Mouse (Mus musculus): ENCODE results near the gene Dcun1d4. TPM values are rescaled to one million over a fixed set of nuclear protein-coding genes. Genes with fewer than 3 reads are reported as not detected.
"Not testable (repeated sequence)": the region's sequence is repeated elsewhere in the genome, so short reads cannot be mapped to it uniquely, and the experiment has no call there.

The Dcun1d4 gene
- polyA plus RNA-seq, 1 experiment from 2014 or later, result 42.2 TPM

GRCm38 (mm10) chr5:73481401-73481800 is 601 bp downstream of the Dcun1d4 start:
- Histone ChIP-seq H3K9ac (replicated peaks) (no peak overlapping the region), H3K36me3 (no peaks in the 10 kb centered on the region), H3K27ac (no peak overlapping the region), H3K4me3 (replicated peaks) (no peak overlapping the region), H3K27me3 (no peaks in the 10 kb centered on the region), H3K9me3 (no peaks in the 10 kb centered on the region), H3K4me1 (replicated peaks) (no peaks in the 10 kb centered on the region), H3K4me2 (no peak overlapping the region)
- 86% methylated on average over 7 of the region's 7 CpGs for WGBS
- ATAC-seq (ENCODE audit: insufficient number of reproducible peaks, insufficient read depth, low FRiP score, low TSS enrichment, low read depth), result no peak

GRCm38 (mm10) chr5:73482381-73482780 is 1.6 kb downstream of the Dcun1d4 start:
- not testable (repeated sequence) for H3K36me3 ChIP-seq; H3K4me3 ChIP-seq (replicated peaks); H3K9ac ChIP-seq (replicated peaks); H3K27me3 ChIP-seq; H3K4me1 ChIP-seq (replicated peaks); H3K27ac ChIP-seq; ATAC-seq (ENCODE audit: insufficient number of reproducible peaks, insufficient read depth, low FRiP score, low TSS enrichment, low read depth); H3K9me3 ChIP-seq; H3K4me2 ChIP-seq
- 89% methylated on average over 1 of the region's 1 CpGs for WGBS

GRCm38 (mm10) chr5:73484016-73484615 is 3.3 kb downstream of the Dcun1d4 start:
- Histone ChIP-seq H3K36me3 (no peaks in the 10 kb centered on the region), H3K4me3 (replicated peaks) (no peak overlapping the region), H3K4me1 (replicated peaks) (no peaks in the 10 kb centered on the region), H3K9me3 (no peaks in the 10 kb centered on the region), H3K4me2 (no peak overlapping the region), H3K27ac (no peak overlapping the region), H3K27me3 (no peaks in the 10 kb centered on the region), H3K9ac (replicated peaks) (no peak overlapping the region)
- 75% methylated on average over 5 of the region's 5 CpGs for WGBS
- ATAC-seq (ENCODE audit: insufficient number of reproducible peaks, insufficient read depth, low FRiP score, low TSS enrichment, low read depth), result no peak

DNA sequence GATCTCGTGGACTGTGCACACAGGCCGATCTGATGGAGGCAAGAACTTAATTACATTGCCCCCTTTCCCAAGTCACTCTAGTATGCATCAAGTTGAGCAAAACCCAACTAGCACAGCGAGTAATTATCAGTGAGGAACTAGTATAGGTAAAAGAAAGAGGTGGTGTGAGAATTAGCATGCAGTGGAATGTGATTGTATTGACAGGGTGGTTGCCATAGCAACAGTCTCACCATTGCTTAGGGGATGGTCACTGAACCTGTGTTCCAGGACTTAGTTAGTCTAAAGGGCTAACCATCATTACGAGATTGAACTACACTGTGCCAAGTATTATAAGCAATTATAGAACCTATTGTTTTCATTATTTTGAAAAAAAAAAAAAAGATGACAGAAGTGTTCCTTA is 5.7 kb downstream of the Dcun1d4 start:
- Histone ChIP-seq H3K36me3 (no peaks in the 10 kb centered on the region), H3K4me3 (replicated peaks) (no peak overlapping the region), H3K27ac (no peak overlapping the region), H3K27me3 (no peaks in the 10 kb centered on the region), H3K9ac (replicated peaks) (no peak overlapping the region), H3K4me2 (no peak overlapping the region), H3K4me1 (replicated peaks) (no peaks in the 10 kb centered on the region; the same call in 1 of the 2 replicates), H3K9me3 (no peaks in the 10 kb centered on the region)
- 59% methylated on average over 4 of the region's 4 CpGs for WGBS
- ATAC-seq (ENCODE audit: insufficient number of reproducible peaks, insufficient read depth, low FRiP score, low TSS enrichment, low read depth), result no peak

GRCm38 (mm10) chr5:73489915-73490314 is 9.1 kb downstream of the Dcun1d4 start:
- Histone ChIP-seq H3K4me3 (replicated peaks) (peak overlapping the region; percentile 84), H3K27ac (peak overlapping the region; percentile 96), H3K4me1 (replicated peaks) (peaks cover 2% of the 10 kb centered on the region; the same call in 1 of the 2 replicates), H3K9me3 (no peaks in the 10 kb centered on the region), H3K9ac (replicated peaks) (peak overlapping the region; percentile 62), H3K4me2 (peak overlapping the region; percentile 97), H3K36me3 (no peaks in the 10 kb centered on the region), H3K27me3 (no peaks in the 10 kb centered on the region)
- ATAC-seq (ENCODE audit: insufficient number of reproducible peaks, insufficient read depth, low FRiP score, low TSS enrichment, low read depth), result no peak
- WGBS, result 6% methylated on average over 14 of the region's 14 CpGs

DNA sequence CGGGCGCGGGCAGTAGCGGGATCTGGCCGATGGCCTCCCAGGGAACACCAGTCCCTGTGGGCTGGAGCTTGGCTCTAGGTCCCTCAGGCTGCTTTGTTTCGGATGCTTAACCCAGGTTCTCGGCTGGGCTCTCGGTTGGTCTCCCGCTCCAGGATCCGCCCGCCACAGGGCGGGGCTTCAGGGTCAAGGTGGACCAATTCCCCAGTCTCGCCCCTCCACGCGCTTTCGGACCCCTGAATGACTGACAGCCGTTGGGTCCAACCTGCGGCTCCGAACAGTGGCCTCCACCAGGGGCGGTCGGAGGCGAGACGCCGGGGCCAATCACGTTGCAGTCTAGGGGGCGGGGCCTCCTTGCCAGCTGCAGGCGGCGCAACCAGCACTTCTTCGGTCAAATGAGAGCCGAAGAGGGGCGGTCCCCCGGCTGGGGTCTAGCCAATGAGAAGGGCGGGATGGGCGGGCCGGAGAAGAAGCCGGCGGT is 9.8 kb downstream of the Dcun1d4 start:
- H3K9ac ChIP-seq (replicated peaks), result peak overlapping the region; percentile 71
- H3K9me3 ChIP-seq, result no peaks in the 10 kb centered on the region
- no peaks in the 10 kb centered on the region for H3K27me3 ChIP-seq
- peaks cover 2% of the 10 kb centered on the region; the same call in 1 of the 2 replicates for H3K4me1 ChIP-seq (replicated peaks)
- H3K27ac ChIP-seq, result peak overlapping the region; percentile 96
- under 1% methylated on average over 37 of the region's 37 CpGs for WGBS
- H3K36me3 ChIP-seq, result no peaks in the 10 kb centered on the region
- H3K4me3 ChIP-seq (replicated peaks), result peak overlapping the region; percentile 84
- peak overlapping the region; percentile 97 for H3K4me2 ChIP-seq
- peak; percentile 97 for ATAC-seq (ENCODE audit: insufficient number of reproducible peaks, insufficient read depth, low FRiP score, low TSS enrichment, low read depth)

DNA sequence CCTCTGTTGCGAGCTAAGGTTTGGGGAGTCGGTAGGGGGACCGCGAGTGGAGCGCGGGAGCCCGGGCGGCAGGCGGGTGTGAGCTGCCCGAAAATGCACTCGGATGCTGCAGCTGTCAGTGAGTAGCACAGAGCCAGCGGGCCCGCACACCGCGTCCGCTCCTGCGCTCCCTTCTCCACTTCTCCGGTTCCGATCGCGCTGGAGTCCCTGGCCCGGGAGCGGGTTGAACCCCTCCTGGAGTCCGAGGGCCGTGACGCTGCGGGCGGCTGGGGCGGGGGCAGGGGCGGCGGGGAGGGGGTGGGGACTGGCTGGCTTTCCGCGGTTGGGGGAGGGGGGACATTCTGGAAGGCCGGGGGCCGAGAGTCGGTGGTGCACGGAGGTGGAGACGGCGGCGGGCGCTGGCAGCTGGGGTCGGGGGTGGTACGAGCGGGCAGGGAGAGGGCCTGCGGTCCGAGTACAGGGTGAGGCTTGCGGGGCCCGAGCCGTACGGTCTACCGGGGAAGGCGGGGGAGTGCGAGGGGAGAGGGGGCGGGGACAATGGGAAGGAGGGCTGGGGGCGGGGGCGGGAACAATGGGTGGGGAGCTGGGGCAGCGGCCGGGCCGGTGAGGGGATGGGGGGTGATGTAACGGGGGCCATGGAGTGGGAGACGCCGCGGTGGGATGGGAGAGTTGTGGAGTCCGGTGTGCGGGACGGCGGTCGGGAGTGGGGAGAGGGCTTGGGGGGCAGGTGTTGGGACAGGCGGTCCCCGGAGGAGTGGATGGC is 10.5 kb downstream of the Dcun1d4 start:
- H3K4me1 ChIP-seq (replicated peaks), result peaks cover 2% of the 10 kb centered on the region; the same call in 1 of the 2 replicates
- ATAC-seq (ENCODE audit: insufficient number of reproducible peaks, insufficient read depth, low FRiP score, low TSS enrichment, low read depth), result peak; percentile 21
- peak overlapping the region; percentile 97 for H3K4me2 ChIP-seq
- 2% methylated on average over 68 of the region's 70 CpGs for WGBS
- H3K27ac ChIP-seq, result peak overlapping the region; percentile 96
- no peaks in the 10 kb centered on the region for H3K36me3 ChIP-seq
- peak overlapping the region; percentile 71 for H3K9ac ChIP-seq (replicated peaks)
- peak overlapping the region; percentile 84 for H3K4me3 ChIP-seq (replicated peaks)
- no peaks in the 10 kb centered on the region for H3K9me3 ChIP-seq
- no peaks in the 10 kb centered on the region for H3K27me3 ChIP-seq

- H3K9me3 ChIP-seq, result no peaks in the 10 kb centered on the region
- under 1% methylated on average over 56 of the region's 59 CpGs for WGBS
- H3K4me3 ChIP-seq (replicated peaks), result peak overlapping the region; percentile 84
- no peaks in the 10 kb centered on the region for H3K36me3 ChIP-seq
- peak overlapping the region; percentile 71 for H3K9ac ChIP-seq (replicated peaks)
- H3K4me2 ChIP-seq, result peak overlapping the region; percentile 97
- no peaks in the 10 kb centered on the region for H3K27me3 ChIP-seq
- ATAC-seq (ENCODE audit: insufficient number of reproducible peaks, insufficient read depth, low FRiP score, low TSS enrichment, low read depth), result peak; percentile 38
- H3K27ac ChIP-seq, result peak overlapping the region; percentile 96
- peaks cover 2% of the 10 kb centered on the region; the same call in 1 of the 2 replicates for H3K4me1 ChIP-seq (replicated peaks)
Observed at GRCm38 (mm10) chr5:73491837-73492720, 11.3 kb downstream of the Dcun1d4 start.

GRCm38 (mm10) chr5:73497401-73497800 is 16.6 kb downstream of the Dcun1d4 start:
- Histone ChIP-seq H3K9me3 (no peaks in the 10 kb centered on the region), H3K4me1 (replicated peaks) (peaks cover 26% of the 10 kb centered on the region), H3K27me3 (no peaks in the 10 kb centered on the region), H3K4me2 (no peak overlapping the region), H3K9ac (replicated peaks) (no peak overlapping the region), H3K36me3 (peaks cover 1% of the 10 kb centered on the region; the same call in 1 of the 2 replicates), H3K27ac (no peak overlapping the region), H3K4me3 (replicated peaks) (no peak overlapping the region)
- ATAC-seq (ENCODE audit: insufficient number of reproducible peaks, insufficient read depth, low FRiP score, low TSS enrichment, low read depth), result no peak
- WGBS, result 85% methylated on average over 3 of the region's 3 CpGs

GRCm38 (mm10) chr5:73498559-73498958 is 17.8 kb downstream of the Dcun1d4 start:
- no peak overlapping the region for H3K4me3 ChIP-seq (replicated peaks)
- H3K9me3 ChIP-seq, result no peaks in the 10 kb centered on the region
- no peaks in the 10 kb centered on the region for H3K27me3 ChIP-seq
- H3K27ac ChIP-seq, result no peak overlapping the region
- 86% methylated on average over 8 of the region's 8 CpGs for WGBS
- ATAC-seq (ENCODE audit: insufficient number of reproducible peaks, insufficient read depth, low FRiP score, low TSS enrichment, low read depth), result no peak
- no peak overlapping the region for H3K9ac ChIP-seq (replicated peaks)
- H3K36me3 ChIP-seq, result peaks cover 4% of the 10 kb centered on the region; the same call in 1 of the 2 replicates
- no peak overlapping the region for H3K4me2 ChIP-seq
- peaks cover 24% of the 10 kb centered on the region for H3K4me1 ChIP-seq (replicated peaks)

All from limb, embryonic 12.5 days (tissue).